Mouse (Mus musculus) intestine, embryonic 14.5 days (tissue): Measurements from ENCODE around the gene Polg2. TPM values are rescaled to one million over a fixed set of nuclear protein-coding genes. Genes with fewer than 3 reads are reported as not detected.

Source experiments
- ATAC-seq: fragments of 200-750 bp; cut with Nextera tagmentation; replicated peaks from 2 replicates; pipeline ENCODE4 v1.8.0; 2017; ENCODE audit warnings: low read depth, moderate number of reproducible peaks, moderate TSS enrichment, moderate library complexity; ENCODE audit not compliant: low FRiP score, low TSS enrichment
- DNase-seq: peaks from one replicate; pipeline ENCODE4 v3.0.0-alpha.2; 2018; ENCODE audit warnings: low spot score
- H3K27ac ChIP-seq: fragments of 300-500 bp; sonication (generic); 2 replicates; pipeline ENCODE4 v1.5.1; 2014; ENCODE audit warnings: low read depth, mild to moderate bottlenecking, control low read depth
- H3K27me3 ChIP-seq: fragments of 300-500 bp; sonication (generic); replicated peaks from 2 replicates; pipeline ENCODE4 v1.6.1; 2014; ENCODE audit warnings: low read length, control low read depth; ENCODE audit not compliant: control insufficient read depth, insufficient read depth
- H3K36me3 ChIP-seq: fragments of 300-500 bp; sonication (generic); 2 replicates; pipeline ENCODE4 v1.6.1; 2014; ENCODE audit warnings: low read length, control low read depth; ENCODE audit not compliant: control insufficient read depth, insufficient read depth
- H3K4me1 ChIP-seq: fragments of 300-500 bp; sonication (generic); replicated peaks from 2 replicates; pipeline ENCODE4 v1.6.1; 2014; ENCODE audit warnings: low read length, control low read depth, mixed read lengths; ENCODE audit not compliant: control insufficient read depth, insufficient read depth
- H3K4me2 ChIP-seq: fragments of 300-500 bp; sonication (generic); 2 replicates; pipeline ENCODE4 v1.6.1; 2014; ENCODE audit warnings: low read length
- H3K4me3 ChIP-seq: fragments of 300-500 bp; sonication (generic); 2 replicates; pipeline ENCODE4 v1.5.1; 2014; ENCODE audit warnings: low read depth, low read length, control low read depth, mixed read lengths
- H3K9ac ChIP-seq: fragments of 300-500 bp; sonication (generic); 2 replicates; pipeline ENCODE4 v1.6.1; 2014; ENCODE audit warnings: mild to moderate bottlenecking, low read length
- H3K9me3 ChIP-seq: fragments of 300-500 bp; sonication (generic); 2 replicates; pipeline ENCODE4 v1.6.1; 2016; ENCODE audit warnings: low read length, control low read depth; ENCODE audit not compliant: control insufficient read depth
- WGBS: fragments of 180-500 bp; shearing (Covaris S2); extraction: QIAGEN DNeasy Blood & Tissue Kit; methylation state at CpG from one replicate; pipeline ENCODE4 v1.1.7; 2014; 5-methylcytosine and 5-hydroxymethylcytosine counted together
- polyA plus RNA-seq: library from polyadenylated mRNA; unstranded; fragments of >200 nt; fragmentation: Nextera tagmentation; extraction: Ambion mirVana; gene quantifications from 2 replicates; pipeline ENCODE4 v1.2.1, GENCODE M21; 2014

The Polg2 gene
- polyA plus RNA-seq, 1 experiment from 2014 or later: 11.5 TPM

DNA sequence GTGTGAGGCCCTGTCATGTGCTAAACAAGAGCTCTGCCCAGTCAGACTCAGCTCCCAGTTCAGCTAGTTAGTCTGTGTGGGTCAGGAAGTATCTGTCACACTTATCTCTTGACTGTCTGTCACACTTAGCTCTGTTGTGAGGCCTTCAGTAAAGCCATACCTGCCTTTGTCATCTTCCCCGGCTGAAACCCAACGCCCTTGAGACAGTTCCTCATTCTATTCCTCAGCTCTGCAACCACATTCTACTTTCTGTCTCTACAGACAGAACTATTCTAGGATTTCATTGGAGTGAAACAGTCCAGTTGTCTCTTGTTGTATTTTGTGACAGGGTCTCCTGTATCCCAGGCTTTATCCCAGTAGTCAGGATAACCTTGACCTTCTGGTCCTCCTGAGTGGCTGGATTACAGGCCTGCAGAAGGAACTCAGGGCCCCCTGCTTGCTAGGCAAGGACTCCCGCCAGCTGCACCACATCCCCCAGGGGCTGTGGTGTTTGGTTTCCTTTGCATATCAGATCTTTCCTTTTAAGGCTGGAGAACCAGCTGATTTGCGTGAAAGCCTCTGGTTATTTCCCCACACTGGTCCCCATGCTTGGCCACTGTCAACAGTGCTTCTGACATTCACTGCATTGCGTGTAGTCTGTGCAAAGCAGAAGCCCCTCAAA is 17.1 kb downstream of the Polg2 start:
- WGBS: 21% methylated on average over 5 of the region's 5 CpGs
- no peak overlapping the region for H3K9ac ChIP-seq
- H3K27ac ChIP-seq: peak overlapping the region; percentile 73

DNA sequence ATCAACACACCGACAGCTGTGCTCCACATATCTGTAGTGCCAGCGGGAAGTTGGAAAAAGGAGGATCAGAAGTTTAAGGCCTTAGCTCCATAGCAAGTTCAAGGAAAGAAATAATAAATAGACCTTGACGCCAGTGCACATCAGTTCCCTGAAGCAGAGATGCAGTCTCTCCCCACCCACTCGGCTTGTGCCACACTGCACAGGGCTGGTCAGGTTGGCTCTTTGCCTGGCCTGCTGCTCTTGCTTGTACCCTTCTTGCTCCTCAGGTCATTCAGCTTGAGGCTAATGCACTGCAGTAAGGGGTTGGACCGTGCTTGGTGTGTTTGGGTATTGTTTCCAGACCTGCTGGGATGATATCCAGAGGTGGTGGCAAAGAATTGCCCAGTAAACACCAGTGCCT is 18.8 kb downstream of the Polg2 start:
- ATAC-seq (no peak), DNase-seq (no peak)
- Histone ChIP-seq H3K9ac (no peak overlapping the region), H3K4me3 (no peak overlapping the region), H3K27ac (no peak overlapping the region), H3K36me3 (peaks cover 4% of the 10 kb centered on the region; the same call in 1 of the 2 replicates), H3K4me2 (no peak overlapping the region), H3K9me3 (no peaks in the 10 kb centered on the region), H3K27me3 (no peaks in the 10 kb centered on the region), H3K4me1 (peaks cover 13% of the 10 kb centered on the region)
- WGBS: 90% methylated on average over 5 of the region's 5 CpGs

More for the DNA sequence above, 17.1 kb downstream of the Polg2 start:
- peak; percentile 45 for ATAC-seq
- Histone ChIP-seq H3K4me3 (no peak overlapping the region), H3K4me1 (peaks cover 13% of the 10 kb centered on the region), H3K4me2 (no peak overlapping the region), H3K36me3 (peaks cover 20% of the 10 kb centered on the region), H3K9me3 (no peaks in the 10 kb centered on the region), H3K27me3 (no peaks in the 10 kb centered on the region)
- DNase-seq: peak; percentile 67

- H3K4me1 ChIP-seq: peaks cover 13% of the 10 kb centered on the region
- no peaks in the 10 kb centered on the region for H3K36me3 ChIP-seq
- WGBS: 89% methylated on average over 3 of the region's 3 CpGs
- ATAC-seq: no peak
- H3K4me3 ChIP-seq: no peak overlapping the region
- no peak overlapping the region for H3K27ac ChIP-seq
- H3K9me3 ChIP-seq: no peaks in the 10 kb centered on the region
- DNase-seq: no peak
- H3K27me3 ChIP-seq: no peaks in the 10 kb centered on the region
- no peak overlapping the region for H3K9ac ChIP-seq
- H3K4me2 ChIP-seq: no peak overlapping the region
Measured at GRCm38 (mm10) chr11:106759028-106759427, 20.3 kb downstream of the Polg2 start.

DNA sequence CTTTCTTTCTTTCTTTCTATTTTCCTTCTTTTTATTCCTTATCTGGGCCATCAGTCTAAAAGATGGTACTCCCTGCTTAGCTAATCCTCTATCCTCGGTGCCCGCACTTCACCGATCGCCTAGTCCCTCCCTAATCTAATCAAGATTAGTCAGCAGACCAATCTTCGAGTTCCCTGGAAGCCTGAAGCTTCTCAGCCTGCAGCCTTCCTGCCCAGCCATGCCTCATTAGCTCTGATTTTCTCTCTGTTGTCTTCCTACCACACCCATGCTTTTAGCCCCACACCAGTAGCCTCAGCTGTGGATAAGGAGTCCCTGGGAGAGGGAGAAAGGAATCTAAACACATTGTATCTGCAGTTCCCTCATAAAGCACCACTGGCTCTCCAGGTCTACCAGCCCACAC is 23.8 kb downstream of the Polg2 start:
- H3K9me3 ChIP-seq: no peaks in the 10 kb centered on the region
- WGBS: 57% methylated on average over 5 of the region's 5 CpGs
- H3K4me1 ChIP-seq: no peaks in the 10 kb centered on the region
- no peaks in the 10 kb centered on the region for H3K27me3 ChIP-seq
- no peak overlapping the region for H3K4me2 ChIP-seq
- H3K36me3 ChIP-seq: no peaks in the 10 kb centered on the region
- H3K9ac ChIP-seq: no peak overlapping the region
- ATAC-seq: no peak
- H3K4me3 ChIP-seq: no peak overlapping the region
- DNase-seq: no peak
- no peak overlapping the region for H3K27ac ChIP-seq

- no peak overlapping the region for H3K4me2 ChIP-seq
- no peaks in the 10 kb centered on the region for H3K36me3 ChIP-seq
- no peaks in the 10 kb centered on the region for H3K27me3 ChIP-seq
- no peak overlapping the region for H3K9ac ChIP-seq
- no peak for ATAC-seq
- no peak overlapping the region for H3K27ac ChIP-seq
- 87% methylated on average over 6 of the region's 6 CpGs for WGBS
- no peak overlapping the region for H3K4me3 ChIP-seq
- DNase-seq: no peak
- H3K4me1 ChIP-seq: no peaks in the 10 kb centered on the region
- H3K9me3 ChIP-seq: no peaks in the 10 kb centered on the region
Measured at GRCm38 (mm10) chr11:106753314-106753713, 26.0 kb downstream of the Polg2 start.

- Histone ChIP-seq H3K9me3 (no peaks in the 10 kb centered on the region), H3K27ac (no peak overlapping the region), H3K9ac (no peak overlapping the region), H3K36me3 (no peaks in the 10 kb centered on the region), H3K4me2 (no peak overlapping the region), H3K4me1 (no peaks in the 10 kb centered on the region), H3K27me3 (no peaks in the 10 kb centered on the region), H3K4me3 (no peak overlapping the region)
- no peak for ATAC-seq
- WGBS: 77% methylated on average over 7 of the region's 7 CpGs
- DNase-seq: no peak
Measured at GRCm38 (mm10) chr11:106752103-106752502, 27.2 kb downstream of the Polg2 start.

DNA sequence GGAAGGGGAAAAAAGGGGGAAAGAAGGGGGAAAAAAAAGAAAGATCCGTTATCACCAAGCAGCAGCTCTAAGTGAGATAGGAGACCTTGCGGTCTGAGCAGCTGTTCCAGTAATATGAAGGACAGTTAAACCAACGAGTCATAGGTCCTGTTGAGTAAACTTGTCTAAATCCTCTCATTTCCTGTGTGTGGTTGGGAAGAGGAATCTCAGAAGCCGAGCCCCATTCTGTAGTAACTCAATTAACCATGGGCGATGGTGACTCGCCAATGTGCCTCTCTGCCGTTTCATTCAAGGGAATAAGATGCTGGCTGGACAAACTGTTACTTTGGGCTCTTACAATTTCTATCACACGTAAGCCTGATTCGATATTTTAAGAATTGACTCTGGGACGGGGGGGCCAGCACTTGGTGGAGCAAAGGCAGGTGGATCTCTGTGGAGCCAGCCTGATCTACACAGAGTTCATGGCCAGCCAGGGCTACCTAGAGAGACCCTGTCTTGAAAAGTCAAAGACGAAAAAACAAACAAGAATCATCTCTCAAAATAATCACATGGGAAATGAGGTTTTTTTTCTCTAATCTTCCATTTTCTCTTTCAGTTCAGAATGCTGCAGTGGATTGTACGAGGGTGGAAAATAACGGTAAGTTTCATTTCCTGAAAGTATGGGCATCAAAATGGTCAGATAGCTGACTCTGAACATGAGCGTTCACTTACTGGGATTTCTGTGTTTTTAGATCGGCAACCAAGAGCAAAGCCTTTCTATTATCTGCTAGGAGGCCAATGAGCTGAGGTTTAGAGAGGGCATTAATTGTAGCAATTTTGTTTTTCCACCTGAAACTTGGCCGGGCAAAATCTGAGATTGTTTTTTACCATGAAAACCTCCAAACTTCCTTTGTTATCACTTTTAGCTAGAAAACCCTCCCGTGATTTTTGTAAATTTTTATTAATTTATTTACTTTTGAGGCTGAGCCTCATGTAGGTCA is 28.0 kb downstream of the Polg2 start, which contains the start of gene Milr1:
Gene Milr1, plus strand, starts transcription at position 188 of the 980 bp plus-strand sequence.
- no peaks in the 10 kb centered on the region for H3K4me1 ChIP-seq
- no peak for ATAC-seq
- H3K4me2 ChIP-seq: no peak within 1 kb of the TSS
- DNase-seq: no peak
- H3K36me3 ChIP-seq: no peaks in the 10 kb centered on the region
- no peak within 1 kb of the TSS for H3K9ac ChIP-seq
- H3K4me3 ChIP-seq: no peak within 1 kb of the TSS
- no peaks in the 10 kb centered on the region for H3K9me3 ChIP-seq
- no peaks in the 10 kb centered on the region for H3K27me3 ChIP-seq
- no peak within 1 kb of the TSS for H3K27ac ChIP-seq
- WGBS: 81% methylated on average over 17 of the region's 17 CpGs

- no peak within 1 kb of the TSS for H3K27ac ChIP-seq
- H3K9ac ChIP-seq: no peak within 1 kb of the TSS
- ATAC-seq: no peak
Measured at GRCm38 (mm10) chr11:106750121-106750751, 29.1 kb downstream of the Polg2 start, which contains the start of gene Pecam1. Gene Pecam1 (minus strand): TSS chr11:106750628.

More at GRCm38 (mm10) chr11:106750121-106750751, 29.1 kb downstream of the Polg2 start, which contains the start of gene Pecam1:
- DNase-seq: no peak
- H3K36me3 ChIP-seq: no peaks in the 10 kb centered on the region
- no peak within 1 kb of the TSS for H3K4me2 ChIP-seq
- no peak within 1 kb of the TSS for H3K4me3 ChIP-seq
- no peaks in the 10 kb centered on the region for H3K27me3 ChIP-seq
- WGBS: 71% methylated on average over 13 of the region's 13 CpGs
- H3K9me3 ChIP-seq: no peaks in the 10 kb centered on the region
- H3K4me1 ChIP-seq: no peaks in the 10 kb centered on the region
